Mouse (Mus musculus) regulatory T cell (primary cell): ENCODE data around the gene Hist1h4k.

Source experiments
- in situ Hi-C: fragments of 300-600 bp; cut with MboI, MseI; formaldehyde crosslinking; loops from one replicate; pipeline ENCODE4 v1.15.1; 2025; ENCODE audit warnings: high pct_unique_total_duplicates

The Hist1h4k gene

GRCm38 (mm10) chr13:21722373-21722925 lies 27.9 kb downstream of the Hist1h4k start:
- in situ Hi-C loops = loop anchor here (5.0 kb wide), 2 partner anchors 315 to 1850 kb away; partner anchors contain the start of genes Hist1h2ad, Hist1h2ae, Hist1h2ah and Hist1h2bf

GRCm38 (mm10) chr13:21721757-21722372 lies 28.4 kb downstream of the Hist1h4k start, which contains the start of gene Hist1h2bm:
Gene Hist1h2bm (plus strand): TSS chr13:21722044.
- in situ Hi-C loops = loop anchor here (5.0 kb wide), 2 partner anchors 315 to 1850 kb away; partner anchors contain the start of genes Hist1h2ad, Hist1h2ae, Hist1h2ah and Hist1h2bf

GRCm38 (mm10) chr13:21721107-21721756 lies 29.1 kb downstream of the Hist1h4k start:
- in situ Hi-C loops = loop anchor here (5.0 kb wide), 2 partner anchors 316 to 1851 kb away; partner anchors contain the start of genes Hist1h2ad, Hist1h2ae, Hist1h2ah and Hist1h2bf

- in situ Hi-C loops = loop anchor here (5.0 to 10.0 kb wide), 4 partner anchors 34 to 1964 kb away; partner anchors contain the start of genes Abt1, Hist1h2ac, Hist1h2ak and Hist1h2bc
These were observed 31.8 kb downstream of the Hist1h4k start for GRCm38 (mm10) chr13:21718381-21719080.

GRCm38 (mm10) chr13:21717397-21718357 lies 32.6 kb downstream of the Hist1h4k start, which contains the start of gene Hist1h3h:
Gene Hist1h3h (plus strand): TSS chr13:21717659.
- in situ Hi-C loops = loop anchor here (5.0 to 10.0 kb wide), 4 partner anchors 35 to 1965 kb away; partner anchors contain the start of genes Abt1, Hist1h2ac, Hist1h2ak and Hist1h2bc

GRCm38 (mm10) chr13:21716540-21717391 lies 33.5 kb downstream of the Hist1h4k start:
- in situ Hi-C loops = loop anchor here (5.0 to 10.0 kb wide), 4 partner anchors 36 to 1966 kb away; partner anchors contain the start of genes Abt1, Hist1h2ac, Hist1h2ak and Hist1h2bc

- in situ Hi-C loops = loop anchor here (5.0 to 10.0 kb wide), 4 partner anchors 36 to 1966 kb away; partner anchors contain the start of genes Abt1, Hist1h2ac, Hist1h2ak and Hist1h2bc
These were observed 34.3 kb downstream of the Hist1h4k start, which contains the start of the genes Hist1h2bl and Hist1h2ai for GRCm38 (mm10) chr13:21715864-21716539. Gene Hist1h2bl (minus strand): TSS chr13:21716143. Gene Hist1h2ai (plus strand): TSS chr13:21716422.

GRCm38 (mm10) chr13:21715131-21715863 lies 35.0 kb downstream of the Hist1h4k start:
- in situ Hi-C loops = loop anchor here (5.0 to 10.0 kb wide), 4 partner anchors 37 to 1967 kb away; partner anchors contain the start of genes Abt1, Hist1h2ac, Hist1h2ak and Hist1h2bc

- in situ Hi-C loops = loop anchor here (5.0 to 10.0 kb wide), 5 partner anchors 38 to 1968 kb away; partner anchors contain the start of genes Abt1, Hist1h2ac, Hist1h2af and Hist1h2ak
These were observed 35.6 kb downstream of the Hist1h4k start for GRCm38 (mm10) chr13:21714725-21715124.

GRCm38 (mm10) chr13:21711698-21712097 lies 38.6 kb downstream of the Hist1h4k start:
- in situ Hi-C loops = loop anchor here (5.0 to 10.0 kb wide), 3 partner anchors 547 to 1821 kb away; partner anchors contain the start of genes Abt1, Hist1h2af and Hist1h4h

- in situ Hi-C loops = loop anchor here (5.0 to 10.0 kb wide), 3 partner anchors 546 to 1821 kb away; partner anchors contain the start of genes Abt1, Hist1h2af and Hist1h4h
These were observed 39.3 kb downstream of the Hist1h4k start for GRCm38 (mm10) chr13:21710821-21711525.

- in situ Hi-C loops = loop anchor here (5.0 to 10.0 kb wide), 3 partner anchors 545 to 1822 kb away; partner anchors contain the start of genes Abt1, Hist1h2af and Hist1h4h
These were observed 40.1 kb downstream of the Hist1h4k start for GRCm38 (mm10) chr13:21710031-21710711.

GRCm38 (mm10) chr13:21706669-21707068 lies 43.6 kb downstream of the Hist1h4k start:
- in situ Hi-C loops = loop anchor here (10.0 kb wide), 1 partner anchor 502 kb away; no protein-coding TSS in a partner anchor
